Mouse (Mus musculus) CD4-positive naive resting alpha-beta T cell, adult 57 days (primary cell): ENCODE results near the gene Mrm2. TPM values are rescaled to one million over a fixed set of nuclear protein-coding genes. Genes with fewer than 3 reads are reported as not detected.

Experiments
- total RNA-seq: library from RNA; stranded (reverse); gene quantifications from one replicate; pipeline ENCODE4 v1.2.4, GENCODE M21; 2023

Gene Mrm2
- total RNA-seq = 2.4 TPM

GRCm38 (mm10) chr5:140331615-140332512 is at the start of gene Mrm2:
Mrm2 (minus strand) TSS chr5:140331898.

GRCm38 (mm10) chr5:140321042-140321755 is 10.5 kb downstream of the Mrm2 start, which contains the start of the genes Mad1l1 and Nudt1:
Mad1l1 (minus strand) TSS chr5:140321552.
Nudt1 (plus strand) TSS chr5:140321656.

Other genes with a start within 250 kb of the Mrm2 start
- gene Mad1l1, start 10.3 kb downstream of the Mrm2 start, total RNA-seq = 34.9 TPM
- 5.0 TPM for gene Nudt1, start 10.2 kb downstream of the Mrm2 start, total RNA-seq
- 7.9 TPM for gene Snx8, start 57.4 kb upstream of the Mrm2 start, total RNA-seq
- gene Eif3b, start 87.4 kb upstream of the Mrm2 start, total RNA-seq = 111 TPM
- 0.27 TPM for gene Gm4869, start 113.7 kb upstream of the Mrm2 start, total RNA-seq
- 9.9 TPM for gene Chst12, start 173.7 kb upstream of the Mrm2 start, total RNA-seq
- not detected for gene Grifin, start 233.2 kb upstream of the Mrm2 start, total RNA-seq